Mouse (Mus musculus): ENCODE measurements around the gene Col24a1.

The Col24a1 gene

GRCm38 (mm10) chr3:145462351-145462750 lies 170.1 kb downstream of the Col24a1 start:
- DNase-seq (ENCODE audit: low spot score) = no peak

GRCm38 (mm10) chr3:145463731-145464130 lies 171.5 kb downstream of the Col24a1 start:
- DNase-seq (ENCODE audit: low spot score) = no peak

- DNase-seq (ENCODE audit: low spot score) = no peak
Measured at GRCm38 (mm10) chr3:145471094-145471493, 178.8 kb downstream of the Col24a1 start.

GRCm38 (mm10) chr3:145474163-145474562 lies 181.9 kb downstream of the Col24a1 start:
- no peak for DNase-seq (ENCODE audit: low spot score)

- DNase-seq (ENCODE audit: low spot score) = no peak
Measured at GRCm38 (mm10) chr3:145476634-145477033, 184.4 kb downstream of the Col24a1 start.

- DNase-seq (ENCODE audit: low spot score) = no peak
Measured at GRCm38 (mm10) chr3:145477074-145477473, 184.8 kb downstream of the Col24a1 start.

- DNase-seq (ENCODE audit: low spot score) = no peak
Measured at GRCm38 (mm10) chr3:145478446-145478845, 186.2 kb downstream of the Col24a1 start.

GRCm38 (mm10) chr3:145490279-145490678 lies 198.0 kb downstream of the Col24a1 start:
- DNase-seq (ENCODE audit: low spot score) = no peak

GRCm38 (mm10) chr3:145491326-145491725 lies 199.1 kb downstream of the Col24a1 start:
- no peak for DNase-seq (ENCODE audit: low spot score)

- DNase-seq (ENCODE audit: low spot score) = no peak
Measured at GRCm38 (mm10) chr3:145498127-145498526, 205.9 kb downstream of the Col24a1 start.

GRCm38 (mm10) chr3:145498893-145499292 lies 206.6 kb downstream of the Col24a1 start:
- DNase-seq (ENCODE audit: low spot score) = no peak

GRCm38 (mm10) chr3:145504830-145505229 lies 212.6 kb downstream of the Col24a1 start:
- DNase-seq (ENCODE audit: low spot score) = no peak

GRCm38 (mm10) chr3:145508550-145508949 lies 216.3 kb downstream of the Col24a1 start:
- DNase-seq (ENCODE audit: low spot score) = no peak

GRCm38 (mm10) chr3:145514197-145514596 lies 221.9 kb downstream of the Col24a1 start:
- no peak for DNase-seq (ENCODE audit: low spot score)

GRCm38 (mm10) chr3:145521528-145522080 lies 229.3 kb downstream of the Col24a1 start:
- DNase-seq (ENCODE audit: low spot score) = no peak

GRCm38 (mm10) chr3:145522311-145522710 lies 230.0 kb downstream of the Col24a1 start:
- no peak for DNase-seq (ENCODE audit: low spot score)

- DNase-seq (ENCODE audit: low spot score) = no peak
Measured at GRCm38 (mm10) chr3:145525266-145525665, 233.0 kb downstream of the Col24a1 start.

- no peak for DNase-seq (ENCODE audit: low spot score)
Measured at GRCm38 (mm10) chr3:145537870-145538269, 245.6 kb downstream of the Col24a1 start.

GRCm38 (mm10) chr3:145548441-145549415 lies 256.5 kb downstream of the Col24a1 start:
- DNase-seq (ENCODE audit: low spot score) = no peak

- DNase-seq (ENCODE audit: low spot score) = no peak
Measured at GRCm38 (mm10) chr3:145550216-145550615, 257.9 kb downstream of the Col24a1 start.

GRCm38 (mm10) chr3:145554388-145554787 lies 262.1 kb downstream of the Col24a1 start:
- no peak for DNase-seq (ENCODE audit: low spot score)

- no peak for DNase-seq (ENCODE audit: low spot score)
Measured at GRCm38 (mm10) chr3:145556206-145556605, 263.9 kb downstream of the Col24a1 start.

- DNase-seq (ENCODE audit: low spot score) = no peak
Measured at GRCm38 (mm10) chr3:145559675-145560074, 267.4 kb downstream of the Col24a1 start.

Measured in spleen, adult 12 weeks (tissue).